Mouse (Mus musculus) urinary bladder, postnatal 10 days (tissue): ENCODE measurements around the gene Tmem160.

Experiments
- DNase-seq: peaks from one replicate; pipeline ENCODE4 v3.0.0; 2022; ENCODE audit warnings: low spot score

Gene Tmem160

GRCm38 (mm10) chr7:16491759-16492158, 39.2 kb downstream of the Tmem160 start:
- DNase-seq: no peak

GRCm38 (mm10) chr7:16492211-16492610, 39.6 kb downstream of the Tmem160 start:
- DNase-seq: no peak

DNA sequence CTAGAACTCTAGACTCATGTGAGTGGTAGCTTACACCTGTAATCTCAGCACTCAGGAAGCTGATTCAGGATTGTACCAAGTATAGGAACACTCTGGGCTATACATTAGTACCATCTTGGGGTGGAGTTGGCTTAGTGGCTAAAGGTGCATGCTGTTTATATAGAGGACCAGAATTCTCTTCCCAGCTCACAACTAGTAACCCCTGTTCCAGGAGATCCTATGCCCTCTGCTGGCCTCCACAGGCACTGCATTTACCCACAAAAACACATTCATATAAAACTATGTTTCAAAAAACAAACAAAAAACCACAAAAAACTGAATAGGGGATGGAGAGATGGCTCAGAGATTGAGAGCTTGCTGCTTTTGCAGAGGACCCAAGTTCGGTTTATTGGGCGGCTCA, 40.8 kb downstream of the Tmem160 start:
- DNase-seq: no peak

- no peak for DNase-seq
Measured at GRCm38 (mm10) chr7:16496260-16496659, 43.7 kb downstream of the Tmem160 start.

- DNase-seq: no peak
Measured at GRCm38 (mm10) chr7:16499671-16500104, 47.1 kb downstream of the Tmem160 start.

GRCm38 (mm10) chr7:16501571-16501970, 49.0 kb downstream of the Tmem160 start:
- DNase-seq: no peak

DNA sequence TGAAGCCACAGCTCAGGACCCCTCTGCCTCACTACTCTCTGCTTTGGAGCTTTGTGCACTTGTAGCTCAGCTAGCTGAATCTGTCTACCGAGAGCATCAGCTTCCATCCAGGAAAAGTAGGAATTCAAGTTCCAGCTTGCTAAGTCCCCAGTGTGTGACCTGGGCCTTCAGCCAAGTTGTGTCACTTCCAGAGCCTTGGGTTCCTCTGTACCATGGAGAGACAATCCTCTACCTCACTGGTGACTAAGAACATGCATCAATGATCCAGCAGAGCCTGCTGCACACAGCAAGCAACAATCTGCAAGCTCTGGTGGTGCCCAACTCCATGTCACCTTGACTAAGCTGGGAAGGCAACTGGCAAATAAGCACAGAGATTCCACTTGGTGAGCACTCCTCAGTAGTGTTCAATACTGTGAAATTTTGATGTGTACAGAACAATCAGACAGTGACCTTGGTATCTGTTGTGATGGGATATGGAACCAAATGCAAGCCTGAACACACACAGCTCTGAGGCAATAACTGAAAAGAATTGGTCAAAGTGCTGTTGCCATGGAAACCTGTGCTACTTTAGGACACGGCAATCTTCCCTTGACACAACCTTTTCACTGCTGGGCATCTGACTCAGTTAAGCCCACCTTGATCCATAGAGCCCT, 52.1 kb downstream of the Tmem160 start:
- no peak for DNase-seq
